Mouse (Mus musculus): ENCODE results near the gene Gm49661. TPM values are rescaled to one million over a fixed set of nuclear protein-coding genes. Genes with fewer than 3 reads are reported as not detected.
A peak's percentile ranks its signal among the peaks of the same experiment; 100 is the strongest.

Gm49661 gene
- polyA plus RNA-seq, 1 experiment = not detected

DNA sequence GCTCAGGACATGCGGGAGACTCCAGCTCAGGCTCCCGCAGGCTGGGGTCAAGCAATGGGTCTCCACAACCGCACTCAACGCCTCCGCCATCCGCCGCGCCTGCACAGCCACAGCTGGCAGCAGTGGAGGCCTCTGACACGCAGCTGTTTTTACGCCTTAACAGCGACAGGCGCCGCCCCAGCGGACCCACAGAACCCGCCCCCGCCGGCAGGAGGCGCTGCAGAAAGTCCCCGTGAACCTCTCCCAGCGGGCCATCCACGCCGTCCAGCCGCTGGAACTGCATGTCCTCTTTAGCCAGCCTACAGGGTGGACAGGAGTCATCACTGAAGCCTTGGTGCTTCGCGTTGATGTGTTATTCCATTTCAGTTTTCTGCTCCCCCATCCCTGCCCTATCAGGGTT lies 38.5 kb upstream of the Gm49661 start:
- Histone ChIP-seq H3K27me3 (replicated peaks; ENCODE audit: control insufficient read depth, insufficient read depth, low read length) (no peaks in the 10 kb centered on the region), H3K27ac (ENCODE audit: insufficient read depth, low read depth, low read length) (no peak overlapping the region), H3K4me3 (ENCODE audit: insufficient read depth, low read depth, low read length) (no peak overlapping the region), H3K4me1 (ENCODE audit: control insufficient read depth, insufficient read depth, low read length) (no peaks in the 10 kb centered on the region), H3K36me3 (ENCODE audit: control insufficient read depth, insufficient read depth, low read length) (no peaks in the 10 kb centered on the region; the same call in 1 of the 2 replicates)
- 21% methylated on average over 25 of the region's 25 CpGs for WGBS
- TF ChIP-seq CTCF (conservative IDR thresholded peaks at IDR 0.05; ENCODE audit: insufficient read depth, insufficient read length, low read depth, low read length) (peak; percentile 47), POLR2A (IDR thresholded peaks at IDR 0.05; ENCODE audit: low read depth, low read length) (no peak)
- peak; percentile 43 for DNase-seq

DNA sequence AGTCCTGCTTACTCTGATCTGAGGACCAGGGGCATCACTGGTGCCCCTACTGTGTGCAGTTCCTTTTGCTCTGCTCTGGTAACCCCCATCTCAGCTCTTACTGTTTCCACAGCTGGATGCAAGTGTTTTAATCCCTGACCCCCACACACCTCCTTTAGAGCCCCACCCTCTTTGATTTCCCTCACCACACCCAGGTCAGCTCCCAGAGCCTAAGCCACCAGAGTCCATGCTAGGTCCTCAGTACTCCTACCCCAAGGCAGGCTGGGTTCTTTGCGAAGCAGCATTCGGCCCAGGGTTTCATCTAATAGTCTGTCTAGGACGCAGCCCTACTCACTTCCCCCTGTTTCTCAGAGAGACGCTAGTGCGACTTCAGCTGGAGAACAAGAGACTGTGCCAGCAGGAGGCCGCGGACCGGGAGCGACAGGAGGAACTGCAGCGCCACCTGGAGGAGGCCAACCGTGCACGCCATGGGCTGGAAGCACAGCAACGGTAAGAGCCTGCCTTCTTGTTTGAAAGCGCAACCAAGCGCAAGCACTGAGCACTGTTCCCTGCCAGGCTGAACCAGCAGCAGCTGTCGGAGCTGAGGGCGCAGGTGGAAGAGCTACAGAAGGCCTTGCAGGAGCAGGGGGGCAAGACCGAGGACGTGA lies 28.5 kb upstream of the Gm49661 start:
- Histone ChIP-seq H3K4me3 (ENCODE audit: insufficient read depth, low read depth, low read length) (no peak overlapping the region), H3K4me1 (ENCODE audit: control insufficient read depth, insufficient read depth, low read length) (no peaks in the 10 kb centered on the region), H3K36me3 (ENCODE audit: control insufficient read depth, insufficient read depth, low read length) (peaks cover 1% of the 10 kb centered on the region), H3K27me3 (replicated peaks; ENCODE audit: control insufficient read depth, insufficient read depth, low read length) (no peaks in the 10 kb centered on the region), H3K27ac (ENCODE audit: insufficient read depth, low read depth, low read length) (no peak overlapping the region)
- TF ChIP-seq CTCF (conservative IDR thresholded peaks at IDR 0.05; ENCODE audit: insufficient read depth, insufficient read length, low read depth, low read length) = peak; percentile 97
- TF ChIP-seq POLR2A (IDR thresholded peaks at IDR 0.05; ENCODE audit: low read depth, low read length) = no peak
- DNase-seq = peak; percentile 88
- WGBS = 15% methylated on average over 19 of the region's 19 CpGs

DNA sequence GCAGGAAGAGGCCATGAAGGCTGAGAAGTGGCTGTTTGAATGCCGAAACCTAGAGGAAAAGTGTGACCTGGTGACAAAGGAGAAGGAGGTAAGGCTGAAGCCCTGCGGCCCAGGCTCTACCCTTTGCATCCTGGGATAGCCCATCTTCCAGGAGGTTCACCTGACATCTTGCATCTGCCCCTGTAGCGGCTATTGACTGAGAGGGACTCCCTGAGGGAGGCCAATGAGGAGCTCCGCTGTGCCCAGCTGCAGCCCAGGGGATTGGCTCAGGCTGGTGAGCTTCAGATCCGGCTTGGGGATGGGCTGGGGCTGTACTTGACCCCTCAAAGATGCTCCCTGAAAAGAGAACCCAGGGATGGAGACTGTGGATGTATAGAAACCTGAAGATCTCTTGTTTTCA lies 27.7 kb upstream of the Gm49661 start:
- Histone ChIP-seq H3K36me3 (ENCODE audit: control insufficient read depth, insufficient read depth, low read length) (peaks cover 1% of the 10 kb centered on the region; the same call in 1 of the 2 replicates), H3K4me1 (ENCODE audit: control insufficient read depth, insufficient read depth, low read length) (no peaks in the 10 kb centered on the region), H3K27ac (ENCODE audit: insufficient read depth, low read depth, low read length) (no peak overlapping the region), H3K4me3 (ENCODE audit: insufficient read depth, low read depth, low read length) (no peak overlapping the region), H3K27me3 (replicated peaks; ENCODE audit: control insufficient read depth, insufficient read depth, low read length) (no peaks in the 10 kb centered on the region)
- WGBS = 90% methylated on average over 5 of the region's 5 CpGs
- no peak for TF ChIP-seq CTCF (conservative IDR thresholded peaks at IDR 0.05; ENCODE audit: insufficient read depth, insufficient read length, low read depth, low read length)
- TF ChIP-seq POLR2A (IDR thresholded peaks at IDR 0.05; ENCODE audit: low read depth, low read length) = no peak
- DNase-seq = no peak

DNA sequence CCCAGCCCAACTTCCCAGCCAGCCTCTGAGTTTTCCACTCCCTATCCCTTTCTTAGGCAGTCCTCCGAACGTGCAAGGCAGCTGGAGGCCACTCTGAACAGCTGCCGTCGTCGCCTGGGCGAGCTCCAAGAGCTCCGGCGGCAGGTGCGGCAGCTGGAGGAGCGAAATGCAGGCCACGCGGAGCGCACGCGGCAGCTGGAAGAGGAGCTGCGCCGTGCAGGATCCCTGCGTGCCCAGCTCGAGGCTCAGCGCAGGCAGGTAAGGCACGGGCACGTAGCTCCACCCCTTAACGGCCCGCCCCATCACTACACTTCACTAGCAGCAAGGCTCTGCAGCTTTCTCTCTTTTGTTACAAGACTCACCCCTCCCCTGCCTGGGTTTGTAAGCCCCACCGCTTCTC lies 26.4 kb upstream of the Gm49661 start:
- Histone ChIP-seq H3K27me3 (replicated peaks; ENCODE audit: control insufficient read depth, insufficient read depth, low read length) (no peaks in the 10 kb centered on the region), H3K27ac (ENCODE audit: insufficient read depth, low read depth, low read length) (no peak overlapping the region), H3K4me1 (ENCODE audit: control insufficient read depth, insufficient read depth, low read length) (no peaks in the 10 kb centered on the region; the same call in 1 of the 2 replicates), H3K4me3 (ENCODE audit: insufficient read depth, low read depth, low read length) (no peak overlapping the region), H3K36me3 (ENCODE audit: control insufficient read depth, insufficient read depth, low read length) (no peaks in the 10 kb centered on the region)
- no peak for TF ChIP-seq CTCF (conservative IDR thresholded peaks at IDR 0.05; ENCODE audit: insufficient read depth, insufficient read length, low read depth, low read length)
- 64% methylated on average over 25 of the region's 25 CpGs for WGBS
- DNase-seq = no peak

DNA sequence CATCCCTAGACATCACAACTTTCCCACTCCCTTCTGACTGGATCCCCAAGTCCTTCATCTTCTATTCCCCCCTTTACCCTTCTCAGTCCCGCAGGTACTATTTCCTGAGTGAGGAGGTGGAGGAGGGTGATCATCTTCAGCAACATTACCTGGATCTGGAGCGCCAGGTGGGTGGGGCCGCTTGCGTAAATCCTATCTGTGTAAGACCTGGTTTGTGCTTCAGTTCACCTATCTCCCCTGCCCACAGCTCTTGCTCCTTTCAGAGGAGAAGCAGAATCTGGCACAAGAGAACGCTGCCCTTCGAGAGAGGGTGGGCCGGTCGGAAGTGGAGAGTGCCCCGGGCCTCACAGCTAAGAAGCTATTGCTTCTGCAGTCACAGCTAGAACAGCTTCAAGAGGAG lies 25.1 kb upstream of the Gm49661 start:
- no peak overlapping the region for H3K4me3 ChIP-seq (ENCODE audit: insufficient read depth, low read depth, low read length)
- no peaks in the 10 kb centered on the region for H3K36me3 ChIP-seq (ENCODE audit: control insufficient read depth, insufficient read depth, low read length)
- WGBS = 97% methylated on average over 9 of the region's 9 CpGs
- DNase-seq = no peak
- H3K4me1 ChIP-seq (ENCODE audit: control insufficient read depth, insufficient read depth, low read length) = no peaks in the 10 kb centered on the region; the same call in 1 of the 2 replicates
- TF ChIP-seq CTCF (conservative IDR thresholded peaks at IDR 0.05; ENCODE audit: insufficient read depth, insufficient read length, low read depth, low read length) = no peak
- TF ChIP-seq POLR2A (IDR thresholded peaks at IDR 0.05; ENCODE audit: low read depth, low read length) = no peak
- no peaks in the 10 kb centered on the region for H3K27me3 ChIP-seq (replicated peaks; ENCODE audit: control insufficient read depth, insufficient read depth, low read length)
- H3K27ac ChIP-seq (ENCODE audit: insufficient read depth, low read depth, low read length) = no peak overlapping the region

DNA sequence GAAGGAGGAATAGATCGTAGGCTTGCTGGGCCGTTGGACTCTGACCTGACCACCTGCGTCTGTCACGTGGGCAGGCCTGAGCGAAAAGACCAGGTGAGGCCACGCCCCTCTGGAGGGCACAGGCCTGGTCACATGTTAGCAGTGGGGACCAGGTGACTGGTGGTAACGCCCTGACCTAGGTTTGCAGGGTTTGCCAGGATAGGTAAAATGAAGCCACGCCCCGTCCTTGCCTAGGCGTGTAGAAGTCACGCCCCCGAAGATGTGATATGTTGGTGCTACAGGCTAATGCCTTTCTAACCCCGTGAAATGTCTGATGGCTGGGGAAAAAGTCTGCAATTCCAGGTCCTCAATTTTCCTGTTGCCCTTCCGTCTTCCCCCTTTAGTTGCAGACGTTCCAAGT lies 21.6 kb upstream of the Gm49661 start:
- Histone ChIP-seq H3K27ac (ENCODE audit: insufficient read depth, low read depth, low read length) (peak overlapping the region; percentile 90), H3K27me3 (replicated peaks; ENCODE audit: control insufficient read depth, insufficient read depth, low read length) (no peaks in the 10 kb centered on the region), H3K36me3 (ENCODE audit: control insufficient read depth, insufficient read depth, low read length) (no peaks in the 10 kb centered on the region), H3K4me3 (ENCODE audit: insufficient read depth, low read depth, low read length) (peak overlapping the region; percentile 60), H3K4me1 (ENCODE audit: control insufficient read depth, insufficient read depth, low read length) (peaks cover 8% of the 10 kb centered on the region; the same call in 1 of the 2 replicates)
- TF ChIP-seq POLR2A (IDR thresholded peaks at IDR 0.05; ENCODE audit: low read depth, low read length) (no peak), CTCF (conservative IDR thresholded peaks at IDR 0.05; ENCODE audit: insufficient read depth, insufficient read length, low read depth, low read length) (no peak)
- DNase-seq = peak; percentile 97
- WGBS = 4% methylated on average over 15 of the region's 15 CpGs

DNA sequence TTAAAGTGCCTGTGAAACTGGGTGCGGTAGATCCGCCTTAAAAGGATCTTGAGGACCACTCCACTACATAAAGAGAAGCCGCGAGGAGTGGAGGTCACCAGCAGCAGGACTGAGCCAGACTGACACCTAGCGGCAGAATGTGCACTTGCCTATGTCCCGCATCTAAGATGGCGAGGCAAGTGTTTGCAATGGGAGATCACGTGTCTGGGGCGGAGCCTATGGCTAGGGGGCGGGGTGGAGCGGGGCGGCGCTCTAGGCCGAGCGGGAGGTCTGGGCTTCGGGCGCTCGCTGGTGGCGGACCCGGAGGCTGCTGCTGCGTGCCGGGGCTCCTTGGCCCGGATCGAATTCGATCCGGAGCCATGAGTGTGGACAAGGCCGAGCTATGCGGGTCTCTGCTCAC lies 21.1 kb upstream of the Gm49661 start, which contains the start of gene Hook2:
Gene Hook2, plus strand, starts transcription at position 255 of the 400 bp plus-strand sequence.
- TF ChIP-seq CTCF (conservative IDR thresholded peaks at IDR 0.05; ENCODE audit: insufficient read depth, insufficient read length, low read depth, low read length) = peak; percentile 98
- no peak for TF ChIP-seq POLR2A (IDR thresholded peaks at IDR 0.05; ENCODE audit: low read depth, low read length)
- H3K4me1 ChIP-seq (ENCODE audit: control insufficient read depth, insufficient read depth, low read length) = peaks cover 8% of the 10 kb centered on the region; the same call in 1 of the 2 replicates
- WGBS = under 1% methylated on average over 28 of the region's 28 CpGs
- H3K27me3 ChIP-seq (replicated peaks; ENCODE audit: control insufficient read depth, insufficient read depth, low read length) = no peaks in the 10 kb centered on the region
- DNase-seq = peak; percentile 99
- peak within 1 kb of the TSS; percentile 90 for H3K27ac ChIP-seq (ENCODE audit: insufficient read depth, low read depth, low read length)
- no peaks in the 10 kb centered on the region for H3K36me3 ChIP-seq (ENCODE audit: control insufficient read depth, insufficient read depth, low read length)
- peak within 1 kb of the TSS; percentile 60 for H3K4me3 ChIP-seq (ENCODE audit: insufficient read depth, low read depth, low read length)
